Mouse (Mus musculus) heart, adult 2 months (tissue): ENCODE data around the gene 5730409E04Rik.

Experiments used
- CTCF ChIP-seq: fragments of 200-600 bp; IDR thresholded peaks from 2 replicates; pipeline ENCODE4 v1.8.1; 2022; ENCODE audit warnings: antibody characterized with exemption, mild to moderate bottlenecking, moderate library complexity
- EP300 ChIP-seq: fragments of 200-500 bp; IDR thresholded peaks from 2 replicates; pipeline ENCODE4 v1.6.1; 2011; ENCODE audit warnings: low read depth, low read length, control low read depth; ENCODE audit not compliant: insufficient read depth
- POLR2A ChIP-seq: fragments of 200-500 bp; IDR thresholded peaks from 2 replicates; pipeline ENCODE4 v1.6.1; 2011; ENCODE audit warnings: mild to moderate bottlenecking, low read depth, low read length, control low read depth; ENCODE audit not compliant: insufficient read depth

DNA sequence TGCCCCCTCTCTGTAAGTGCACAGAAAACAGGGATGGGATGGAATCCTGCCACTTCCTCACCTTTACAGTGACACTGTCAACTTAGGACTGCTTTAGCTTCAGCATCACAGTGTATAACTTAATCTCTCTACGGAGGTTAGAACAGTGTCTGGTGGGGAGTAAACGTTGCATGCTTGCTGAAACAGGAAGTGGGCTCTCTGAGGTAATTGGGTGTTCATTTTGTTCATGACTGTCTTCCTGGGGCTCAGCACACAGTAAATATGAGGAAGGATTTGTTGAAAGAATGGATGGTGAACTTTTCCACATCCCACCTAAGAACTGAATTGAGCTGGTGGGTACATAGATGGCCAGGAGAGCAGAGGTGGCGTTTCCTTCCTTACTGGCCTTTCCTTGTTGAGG lies 31.7 kb upstream of the 5730409E04Rik start:
- TF ChIP-seq CTCF, result no peak
- TF ChIP-seq EP300, result no peak
- no peak for TF ChIP-seq POLR2A
